Mouse (Mus musculus) C2C12 (cell line): ENCODE measurements around the gene Dnhd1. TPM values are rescaled to one million over a fixed set of nuclear protein-coding genes. Genes with fewer than 3 reads are reported as not detected.

Experiments
- H3K27me3 ChIP-seq: one replicate; pipeline ENCODE4 v1.6.1; 2011; ENCODE audit not compliant: control insufficient read depth, insufficient read depth, insufficient read length
- H3K36me3 ChIP-seq: one replicate; pipeline ENCODE4 v1.6.1; 2011; ENCODE audit not compliant: control insufficient read depth, insufficient read depth
- H3K4me3 ChIP-seq: one replicate; pipeline ENCODE4 v1.5.1; 2011; ENCODE audit warnings: mild to moderate bottlenecking, control low read depth; ENCODE audit not compliant: poor library complexity, insufficient read depth, severe bottlenecking
- H3K79me2 ChIP-seq: one replicate; pipeline ENCODE4 v1.6.1; 2011; ENCODE audit not compliant: control insufficient read depth, insufficient read depth
- H3K79me3 ChIP-seq: one replicate; pipeline ENCODE4 v1.6.1; 2011; ENCODE audit warnings: low read depth, control low read depth
- H3ac ChIP-seq: one replicate; pipeline ENCODE3; 2011; ENCODE audit warnings: low read depth; ENCODE audit not compliant: control insufficient read depth, insufficient read length
- CEBPB ChIP-seq: IDR thresholded peaks from one replicate; pipeline ENCODE4 v1.6.1; 2011; ENCODE audit warnings: low read depth, mild to moderate bottlenecking, control low read depth, moderate library complexity
- CTCF ChIP-seq: IDR thresholded peaks from one replicate; pipeline ENCODE4 v1.5.1; 2011; ENCODE audit not compliant: control insufficient read depth, insufficient read depth, insufficient read length
- FOSL1 ChIP-seq: IDR thresholded peaks from one replicate; pipeline ENCODE4 v1.8.0; 2011; ENCODE audit warnings: mild to moderate bottlenecking, low read length; ENCODE audit not compliant: poor library complexity, insufficient read depth, severe bottlenecking
- MAX ChIP-seq: IDR thresholded peaks from one replicate; pipeline ENCODE4 v1.6.1; 2011; ENCODE audit warnings: mild to moderate bottlenecking, control low read depth
- MYOD1 ChIP-seq: IDR thresholded peaks from one replicate; pipeline ENCODE4 v1.6.1; 2011; ENCODE audit warnings: low read depth; ENCODE audit not compliant: control insufficient read depth, insufficient read length
- MYOG ChIP-seq: IDR thresholded peaks from one replicate; pipeline ENCODE4 v1.6.1; 2011; ENCODE audit not compliant: control insufficient read depth, insufficient read length; ENCODE audit errors: extremely low read depth
- USF1 ChIP-seq: IDR thresholded peaks from one replicate; pipeline ENCODE4 v1.6.1; 2011; ENCODE audit warnings: low read depth, mild to moderate bottlenecking, control low read depth, moderate library complexity
- polyA plus RNA-seq: library from polyadenylated mRNA; unstranded; fragments of >200 nt; fragmentation: generic; extraction: Trizol; gene quantifications from one replicate; pipeline ENCODE4 v1.2.1, GENCODE M21; 2012; ENCODE audit warnings: missing spikeins

The Dnhd1 gene
- polyA plus RNA-seq, 1 experiment: 0.35 TPM

GRCm38 (mm10) chr7:105767729-105768165 is 117.1 kb downstream of the Dnhd1 start:
- Histone ChIP-seq H3K27me3 (no peaks in the 10 kb centered on the region), H3K79me2 (no peaks in the 10 kb centered on the region), H3K4me3 (no peak overlapping the region), H3K79me3 (no peaks in the 10 kb centered on the region), H3K36me3 (no peaks in the 10 kb centered on the region), H3ac (no peak overlapping the region)
- TF ChIP-seq FOSL1: no peak
- no peak for TF ChIP-seq MYOG
- no peak for TF ChIP-seq CTCF
- TF ChIP-seq CEBPB: no peak
- TF ChIP-seq USF1: no peak
- no peak for TF ChIP-seq MAX
- no peak for TF ChIP-seq MYOD1

GRCm38 (mm10) chr7:105769959-105770358 is 119.3 kb downstream of the Dnhd1 start:
- Histone ChIP-seq H3K36me3 (no peaks in the 10 kb centered on the region), H3K27me3 (peaks cover 3% of the 10 kb centered on the region), H3K79me2 (no peaks in the 10 kb centered on the region), H3ac (no peak overlapping the region), H3K4me3 (no peak overlapping the region), H3K79me3 (no peaks in the 10 kb centered on the region)
- TF ChIP-seq CEBPB (no peak), MYOD1 (no peak), MAX (no peak), USF1 (no peak), MYOG (no peak), CTCF (no peak), FOSL1 (no peak)

Other genes with a start within 250 kb of the Dnhd1 start
- not detected for gene Cnga4, start 246.3 kb upstream of the Dnhd1 start, polyA plus RNA-seq
- gene Cckbr, start 225.1 kb upstream of the Dnhd1 start, polyA plus RNA-seq: not detected
- gene Cavin3, start 168.5 kb upstream of the Dnhd1 start, polyA plus RNA-seq: 83.7 TPM
- 27.9 TPM for gene Smpd1, start 96.5 kb upstream of the Dnhd1 start, polyA plus RNA-seq
- 22.4 TPM for gene Apbb1, start 69.2 kb upstream of the Dnhd1 start, polyA plus RNA-seq
- gene Hpx, start 50.7 kb upstream of the Dnhd1 start, polyA plus RNA-seq: 0.22 TPM
- gene Trim3, start 17.3 kb upstream of the Dnhd1 start, polyA plus RNA-seq: 44.4 TPM
- 203 TPM for gene Timm10b, start 10.8 kb upstream of the Dnhd1 start, polyA plus RNA-seq
- 68.2 TPM for gene Arfip2, start 10.4 kb upstream of the Dnhd1 start, polyA plus RNA-seq
- 56.8 TPM for gene Gm45799, start 10.3 kb upstream of the Dnhd1 start, polyA plus RNA-seq
- 375 TPM for gene Ilk, start 85.8 kb downstream of the Dnhd1 start, polyA plus RNA-seq
- 35.8 TPM for gene Rrp8, start 86.6 kb downstream of the Dnhd1 start, polyA plus RNA-seq
- gene Taf10, start 93.5 kb downstream of the Dnhd1 start, polyA plus RNA-seq: 327 TPM
- 41.6 TPM for gene Tpp1, start 101.4 kb downstream of the Dnhd1 start, polyA plus RNA-seq
- gene Dchs1, start 136.8 kb downstream of the Dnhd1 start, polyA plus RNA-seq: 1.8 TPM
- gene Mrpl17, start 160.3 kb downstream of the Dnhd1 start, polyA plus RNA-seq: 554 TPM